Mouse (Mus musculus) megakaryocyte, embryonic 14.5 days (primary cell): ENCODE data around the gene Prr36.

ENCODE experiments used
- FLI1 ChIP-seq: IDR thresholded peaks from 2 replicates; pipeline ENCODE4 v1.6.1; 2012; ENCODE audit warnings: low read length, inconsistent platforms, mixed read lengths
- GATA1 ChIP-seq: IDR thresholded peaks from 3 replicates; pipeline ENCODE4 v1.6.1; 2012; ENCODE audit warnings: mixed read lengths, low read length, inconsistent platforms, borderline replicate concordance

- TF ChIP-seq FLI1 = no peak
- TF ChIP-seq GATA1 = no peak
These were observed 35.9 kb upstream of the Prr36 start, which contains the start of gene Snapc2 for GRCm38 (mm10) chr8:4252934-4253841.
